Mouse (Mus musculus): ENCODE measurements around the gene Sucla2. TPM values are rescaled to one million over a fixed set of nuclear protein-coding genes. Genes with fewer than 3 reads are reported as not detected.

Sucla2 gene
- polyA plus RNA-seq, 1 experiment from 2014 or later: 113 TPM

- no peak for ATAC-seq (ENCODE audit: low FRiP score, low read depth)
- Histone ChIP-seq H3K4me1 (no peaks in the 10 kb centered on the region), H3K27ac (no peak overlapping the region), H3K4me2 (replicated peaks) (no peak overlapping the region), H3K4me3 (no peak overlapping the region), H3K9ac (no peak overlapping the region), H3K27me3 (replicated peaks) (no peaks in the 10 kb centered on the region), H3K36me3 (no peaks in the 10 kb centered on the region), H3K9me3 (no peaks in the 10 kb centered on the region)
- 95% methylated on average over 3 of the region's 3 CpGs for WGBS
These were observed 109.2 kb downstream of the Sucla2 start for GRCm38 (mm10) chr14:73634356-73634755.

- no peak for ATAC-seq (ENCODE audit: low FRiP score, low read depth)
These were observed 112.3 kb downstream of the Sucla2 start for GRCm38 (mm10) chr14:73637460-73637859.

More at GRCm38 (mm10) chr14:73637460-73637859, 112.3 kb downstream of the Sucla2 start:
- H3K4me3 ChIP-seq: no peak overlapping the region
- no peaks in the 10 kb centered on the region for H3K9me3 ChIP-seq
- no peaks in the 10 kb centered on the region for H3K27me3 ChIP-seq (replicated peaks)
- no peaks in the 10 kb centered on the region for H3K36me3 ChIP-seq
- no peak overlapping the region for H3K4me2 ChIP-seq (replicated peaks)
- no peak overlapping the region for H3K27ac ChIP-seq
- H3K9ac ChIP-seq: no peak overlapping the region
- no peaks in the 10 kb centered on the region for H3K4me1 ChIP-seq

Other genes starting within 250 kb of the Sucla2 start
- gene Rb1, start 199.5 kb upstream of the Sucla2 start, polyA plus RNA-seq (2016; fragmentation: Nextera tagmentation; extraction: Ambion mirVana): 38.1 and 46.0 TPM in 2 replicates
- 441 and 471 TPM in 2 replicates for gene Itm2b, start 140.0 kb upstream of the Sucla2 start, polyA plus RNA-seq (2016; fragmentation: Nextera tagmentation; extraction: Ambion mirVana)
- gene Med4, start 15.3 kb upstream of the Sucla2 start, polyA plus RNA-seq (2016; fragmentation: Nextera tagmentation; extraction: Ambion mirVana): 89.3 and 90.0 TPM in 2 replicates
- gene Nudt15, start 22.9 kb downstream of the Sucla2 start, polyA plus RNA-seq (2016; fragmentation: Nextera tagmentation; extraction: Ambion mirVana): 10.3 and 12.3 TPM in 2 replicates
- gene Gm21750, start 135.9 kb downstream of the Sucla2 start, polyA plus RNA-seq (2016; fragmentation: Nextera tagmentation; extraction: Ambion mirVana): not detected in 2 replicates